Mouse (Mus musculus): ENCODE results near the gene Sox13.
"Not testable (repeated sequence)": the region's sequence is repeated elsewhere in the genome, so short reads cannot be mapped to it uniquely, and the experiment has no call there.

Sox13 gene

GRCm38 (mm10) chr1:133367606-133368488 lies 56.3 kb downstream of the Sox13 start:
- no peak for DNase-seq (ENCODE audit: low spot score)

- no peak for DNase-seq (ENCODE audit: low spot score)
Measured at GRCm38 (mm10) chr1:133366951-133367605, 57.1 kb downstream of the Sox13 start.

- DNase-seq (ENCODE audit: low spot score) = no peak
Measured at GRCm38 (mm10) chr1:133364890-133365289, 59.3 kb downstream of the Sox13 start.

- no peak for DNase-seq (ENCODE audit: low spot score)
Measured at GRCm38 (mm10) chr1:133364022-133364630, 60.1 kb downstream of the Sox13 start.

GRCm38 (mm10) chr1:133363276-133364021 lies 60.7 kb downstream of the Sox13 start, which contains the start of gene Etnk2:
Gene Etnk2 (plus strand): TSS chr1:133363572.
- DNase-seq (ENCODE audit: low spot score) = peak; percentile 29

- DNase-seq (ENCODE audit: low spot score) = no peak
Measured at GRCm38 (mm10) chr1:133362103-133362502, 62.1 kb downstream of the Sox13 start.

- DNase-seq (ENCODE audit: low spot score) = no peak
Measured at GRCm38 (mm10) chr1:133361006-133361405, 63.2 kb downstream of the Sox13 start.

- DNase-seq (ENCODE audit: low spot score) = no peak
Measured at GRCm38 (mm10) chr1:133356330-133356729, 67.8 kb downstream of the Sox13 start.

GRCm38 (mm10) chr1:133355912-133356311 lies 68.3 kb downstream of the Sox13 start:
- no peak for DNase-seq (ENCODE audit: low spot score)

GRCm38 (mm10) chr1:133355469-133355868 lies 68.7 kb downstream of the Sox13 start:
- no peak for DNase-seq (ENCODE audit: low spot score)

- peak; percentile 23 for DNase-seq (ENCODE audit: low spot score)
Measured at GRCm38 (mm10) chr1:133353371-133353809, 70.8 kb downstream of the Sox13 start.

- no peak for DNase-seq (ENCODE audit: low spot score)
Measured at GRCm38 (mm10) chr1:133351762-133352161, 72.4 kb downstream of the Sox13 start.

GRCm38 (mm10) chr1:133350210-133350609 lies 74.0 kb downstream of the Sox13 start, which contains the start of gene Ren1:
Gene Ren1 (plus strand): TSS chr1:133350510.
- DNase-seq (ENCODE audit: low spot score) = no peak

- DNase-seq (ENCODE audit: low spot score) = no peak
Measured at GRCm38 (mm10) chr1:133347693-133348520, 76.3 kb downstream of the Sox13 start.

- DNase-seq (ENCODE audit: low spot score) = no peak
Measured at GRCm38 (mm10) chr1:133347226-133347625, 77.0 kb downstream of the Sox13 start.

- no peak for DNase-seq (ENCODE audit: low spot score)
Measured at GRCm38 (mm10) chr1:133346531-133346930, 77.6 kb downstream of the Sox13 start.

GRCm38 (mm10) chr1:133344357-133344756 lies 79.8 kb downstream of the Sox13 start:
- no peak for DNase-seq (ENCODE audit: low spot score)

- DNase-seq (ENCODE audit: low spot score) = not testable (repeated sequence)
Measured at GRCm38 (mm10) chr1:133340403-133340802, 83.8 kb downstream of the Sox13 start.

- no peak for DNase-seq (ENCODE audit: low spot score)
Measured at GRCm38 (mm10) chr1:133333937-133334336, 90.2 kb downstream of the Sox13 start.

GRCm38 (mm10) chr1:133332656-133333430 lies 91.3 kb downstream of the Sox13 start:
- no peak for DNase-seq (ENCODE audit: low spot score)

Measured in c-Kit-positive CD71-positive TER-119-positive erythroid progenitor cells, embryonic 14.5 days (primary cell).